Mouse (Mus musculus) adrenal gland, postnatal 4 days (tissue): ENCODE results near the gene Asphd1. TPM values are rescaled to one million over a fixed set of nuclear protein-coding genes. Genes with fewer than 3 reads are reported as not detected.

Source experiments
- DNase-seq, 2 experiments: peaks; one replicate each; pipeline ENCODE4 v3.0.0; 2021 to 2022; ENCODE audit warnings: low spot score in 2 of 2, mixed read lengths in 2 of 2
- total RNA-seq, 2 experiments: library from RNA; stranded (reverse); gene quantifications; 2 replicates each; pipeline ENCODE4 v1.2.3; 2021

The Asphd1 gene
- total RNA-seq, 2 experiments from 2014 or later: 3.0 to 3.7 TPM

- DNase-seq: no peak
Measured at GRCm38 (mm10) chr7:126897390-126898101, 51.8 kb downstream of the Asphd1 start.

- DNase-seq: no peak
Measured at GRCm38 (mm10) chr7:126896912-126897311, 52.5 kb downstream of the Asphd1 start.

Other genes starting within 250 kb of the Asphd1 start
- 10 to 100 TPM; 15.5 to 18.9 TPM for gene Coro1a, start 241.8 kb downstream of the Asphd1 start, total RNA-seq
- gene Mapk3, start 190.0 kb downstream of the Asphd1 start, total RNA-seq: 100 to 1,000 TPM; 162 to 172 TPM
- 1 to 10 TPM; 9.3 to 9.5 TPM for gene Gdpd3, start 183.2 kb downstream of the Asphd1 start, total RNA-seq
- 100 to 1,000 TPM; 112 to 122 TPM for gene Ypel3, start 172.6 kb downstream of the Asphd1 start, total RNA-seq
- under 1 TPM; 0.65 to 0.90 TPM for gene Tbx6, start 168.1 kb downstream of the Asphd1 start, total RNA-seq
- 100 to 1,000 TPM; 134 to 142 TPM for gene Ppp4c, start 157.1 kb downstream of the Asphd1 start, total RNA-seq
- 10 to 100 TPM; 16.7 to 18.0 TPM for gene Fam57b, start 151.9 kb downstream of the Asphd1 start, total RNA-seq
- not detected for gene 4930451I11Rik, start 117.9 kb downstream of the Asphd1 start, total RNA-seq
- gene Doc2a, start 102.2 kb downstream of the Asphd1 start, total RNA-seq: 1 to 10 TPM; 3.1 to 3.6 TPM
- gene Hirip3, start 87.6 kb downstream of the Asphd1 start, total RNA-seq: 10 to 100 TPM; 32.3 to 41.4 TPM
- gene Ino80e, start 87.2 kb downstream of the Asphd1 start, total RNA-seq: 10 to 100 TPM; 49.7 to 51.9 TPM
- gene Taok2, start 64.9 kb downstream of the Asphd1 start, total RNA-seq: 100 to 1,000 TPM; 104 to 108 TPM
- gene Tmem219, start 26.7 kb downstream of the Asphd1 start, total RNA-seq: 10 to 100 TPM; 34.9 to 39.0 TPM
- gene Kctd13, start 20.7 kb downstream of the Asphd1 start, total RNA-seq: 10 to 100 TPM; 27.3 to 28.5 TPM
- 10 to 100 TPM; 97.6 to 97.9 TPM for gene Sez6l2, start 981 bp upstream of the Asphd1 start, total RNA-seq
- gene Cdipt, start 26.3 kb upstream of the Asphd1 start, total RNA-seq: 10 to 100 TPM; 86.8 to 91.0 TPM
- 1 to 10 TPM; 1.9 to 2.5 TPM for gene Cdiptos, start 26.5 kb upstream of the Asphd1 start, total RNA-seq
- gene Mvp, start 65.0 kb upstream of the Asphd1 start, total RNA-seq: 10 to 100 TPM; 67.1 to 68.4 TPM
- gene Pagr1b, start 66.9 kb upstream of the Asphd1 start, total RNA-seq: 1 to 10 TPM; 3.5 to 8.3 TPM
- gene Pagr1a, start 67.8 kb upstream of the Asphd1 start, total RNA-seq: 10 to 100 TPM; 12.4 to 15.4 TPM
- 10 to 100 TPM; 34.8 to 36.6 TPM for gene Gm42742, start 71.5 kb upstream of the Asphd1 start, total RNA-seq
- gene Prrt2, start 71.6 kb upstream of the Asphd1 start, total RNA-seq: 10 to 100 TPM in 1 of 2 experiments, 1 to 10 TPM in 1; 7.4 to 11.1 TPM
- 100 to 1,000 TPM; 240 to 256 TPM for gene Maz, start 77.5 kb upstream of the Asphd1 start, total RNA-seq
- 10 to 100 TPM; 45.2 to 45.9 TPM for gene Kif22, start 92.9 kb upstream of the Asphd1 start, total RNA-seq
- 100 to 1,000 TPM in 1 of 2 experiments, not detected in 1; 137 TPM for gene Zg16, start 137.7 kb upstream of the Asphd1 start, total RNA-seq
- gene AI467606, start 141.8 kb upstream of the Asphd1 start, total RNA-seq: 1 to 10 TPM; 1.9 to 2.0 TPM
- gene Qprt, start 172.6 kb upstream of the Asphd1 start, total RNA-seq: 10 to 100 TPM in 1 of 2 experiments, 1 to 10 TPM in 1; 5.7 to 12.0 TPM
- 1 to 10 TPM; 1.8 to 2.1 TPM for gene Spn, start 188.2 kb upstream of the Asphd1 start, total RNA-seq
- 10 to 100 TPM; 77.6 to 84.4 TPM for gene Cd2bp2, start 246.5 kb upstream of the Asphd1 start, total RNA-seq